ENCODE assay signal across 9 mouse cellular contexts in the genomic region with DNA sequence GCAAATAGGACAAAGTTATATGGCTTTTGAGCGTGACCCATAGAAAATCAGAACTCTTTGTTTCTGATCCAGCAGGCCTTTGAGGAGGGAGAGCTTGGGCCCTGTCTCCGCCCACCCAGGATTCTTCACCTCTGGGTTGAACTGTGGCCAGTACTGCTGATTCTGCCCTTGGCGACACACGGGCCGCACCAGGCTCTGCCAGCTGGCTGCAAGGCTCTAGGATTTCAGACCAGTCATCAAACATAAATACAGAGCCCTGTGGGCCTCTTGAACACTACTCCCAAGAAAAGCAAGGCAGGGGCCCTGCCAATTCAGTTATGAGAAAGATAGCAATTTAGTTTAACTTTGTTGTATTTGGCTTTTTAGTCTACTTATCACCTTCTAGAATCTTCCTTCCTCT.
A peak's percentile ranks its signal among the peaks of the same experiment; 100 is the strongest.
DNase-seq lines count a peak whose midpoint lies in the region; ATAC-seq and TF ChIP-seq lines count a peak whose summit lies in the region.
"Had no signal": no experiment of that assay in that cellular context is flagged by ENCODE, and none has a peak within 500 bp of the region (broad histone marks: within the 10 kb centered on the region; RNA-seq: fewer than 3 reads in every experiment).

No protein-coding gene starts in this region.

- H3K4me2 ChIP-seq in liver, embryonic 15.5 days = peak overlapping the region; percentile 94
- H3K4me2 ChIP-seq in intestine, embryonic 15.5 days (replicated peaks) = no peak overlapping the region
- H3K4me2 ChIP-seq: embryonic facial prominence, embryonic 12.5 days had no signal

- H3K9ac ChIP-seq in liver, embryonic 15.5 days = peak overlapping the region; percentile 76; the same call in 1 of the 2 replicates
- H3K9ac ChIP-seq in intestine, embryonic 15.5 days = no peak overlapping the region
- H3K9ac ChIP-seq: embryonic facial prominence, embryonic 12.5 days had no signal

- H3K4me3 ChIP-seq in layer of hippocampus, adult 2 months = no peak overlapping the region
- H3K4me3 ChIP-seq in liver, embryonic 15.5 days (replicated peaks) = no peak overlapping the region
- H3K4me3 ChIP-seq in intestine, embryonic 15.5 days (replicated peaks) = no peak overlapping the region
- H3K4me3 ChIP-seq: embryonic facial prominence, embryonic 12.5 days had no signal

- H3K27ac ChIP-seq in layer of hippocampus, adult 2 months = peak overlapping the region; percentile 78
- H3K27ac ChIP-seq in liver, embryonic 15.5 days (replicated peaks) = peak overlapping the region; percentile 97
- H3K27ac ChIP-seq in intestine, embryonic 15.5 days = no peak overlapping the region
- H3K27ac ChIP-seq: embryonic facial prominence, embryonic 12.5 days had no signal

- no peaks in the 10 kb centered on the region for H3K27me3 ChIP-seq in liver, embryonic 15.5 days
- H3K27me3 ChIP-seq in intestine, embryonic 15.5 days (replicated peaks) = no peaks in the 10 kb centered on the region
- H3K27me3 ChIP-seq: embryonic facial prominence, embryonic 12.5 days had no signal

- no peak for ATAC-seq in liver, embryonic 15.5 days (ENCODE audit: insufficient read depth)
- no peak for ATAC-seq in intestine, embryonic 15.5 days

- no peaks in the 10 kb centered on the region for H3K9me3 ChIP-seq in liver, embryonic 15.5 days (replicated peaks)
- no peaks in the 10 kb centered on the region for H3K9me3 ChIP-seq in intestine, embryonic 15.5 days
- H3K9me3 ChIP-seq: embryonic facial prominence, embryonic 12.5 days had no signal

- H3K36me3 ChIP-seq in liver, embryonic 15.5 days (replicated peaks) = no peaks in the 10 kb centered on the region
- H3K36me3 ChIP-seq in intestine, embryonic 15.5 days = no peaks in the 10 kb centered on the region
- H3K36me3 ChIP-seq: embryonic facial prominence, embryonic 12.5 days had no signal

- DNase-seq in layer of hippocampus, adult 2 months (ENCODE audit: low spot score in 2 of 2) = no peak
- DNase-seq in layer of hippocampus, adult 11-12 months (ENCODE audit: low spot score) = no peak
- peak; percentile 79 for DNase-seq in adrenal gland, postnatal 14 days
- DNase-seq in gastrocnemius, postnatal 25 days = peak; percentile 68
- DNase-seq in embryo, embryonic 10.5 days (ENCODE audit: low spot score) = no peak
- DNase-seq in retina, postnatal 1 day = no peak

- 44% methylated on average over 5 of the region's 5 CpGs for WGBS in liver, embryonic 15.5 days (ENCODE audit: insufficient replicate concordance)
- WGBS in intestine, embryonic 15.5 days = 70% methylated on average over 5 of the region's 5 CpGs

- H3K4me1 ChIP-seq in liver, embryonic 15.5 days (replicated peaks) = peaks cover 61% of the 10 kb centered on the region
- H3K4me1 ChIP-seq in intestine, embryonic 15.5 days (replicated peaks) = peaks cover 15% of the 10 kb centered on the region

- TF ChIP-seq CTCF in layer of hippocampus, adult 2 months (conservative IDR thresholded peaks at IDR 0.05) = no peak

Comparison
In these comparisons a context has a peak if more than half of its experiments do, and no peak if none do; other contexts are left out.
1. DNase-seq: peak in adrenal gland, postnatal 14 days (single experiment) and gastrocnemius, postnatal 25 days (single experiment); none in layer of hippocampus, adult 2 months (0 of 2), layer of hippocampus, adult 11-12 months (single experiment), embryo, embryonic 10.5 days (single experiment) and retina, postnatal 1 day (single experiment).